Mouse (Mus musculus): ENCODE results near the gene Hyal3.
"Not testable (repeated sequence)": the region's sequence is repeated elsewhere in the genome, so short reads cannot be mapped to it uniquely, and the experiment has no call there.

The Hyal3 gene

DNA sequence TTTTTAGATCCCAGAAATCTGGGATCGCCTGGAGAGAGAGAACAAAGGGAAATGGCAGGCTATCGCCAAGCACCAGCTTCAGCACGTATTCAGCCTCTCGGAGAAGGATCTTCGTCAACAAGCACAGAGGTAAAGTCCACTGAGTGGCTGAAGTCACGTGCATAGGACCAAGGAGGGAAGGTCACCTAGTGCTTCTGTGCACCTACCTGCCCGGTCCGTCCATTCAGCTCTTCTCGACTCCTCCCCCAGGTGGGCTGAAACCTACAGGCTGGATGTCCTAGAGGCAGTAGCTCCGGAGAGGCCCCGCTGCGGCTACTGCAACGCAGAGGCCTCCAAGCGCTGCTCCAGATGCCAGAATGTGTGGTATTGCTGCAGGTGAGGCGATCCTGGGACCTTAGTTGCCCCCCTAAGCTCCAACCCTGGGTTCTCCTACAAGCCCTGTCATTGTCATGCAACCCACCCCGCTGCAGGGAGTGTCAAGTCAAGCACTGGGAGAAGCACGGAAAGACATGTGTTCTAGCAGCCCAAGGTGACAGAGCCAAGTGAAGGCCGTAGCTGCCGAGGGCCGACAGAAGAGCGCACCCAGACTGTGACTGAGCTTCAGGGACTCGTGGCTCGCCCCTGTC, 30.0 kb upstream of the Hyal3 start:
- no peak for DNase-seq (ENCODE audit: low spot score in 2 of 2)

- DNase-seq (ENCODE audit: low spot score in 2 of 2) = peak; percentile 39 to 50
These were observed 29.3 kb upstream of the Hyal3 start, which contains the start of gene Rassf1 for GRCm38 (mm10) chr9:107551117-107551889. Gene Rassf1, plus strand, starts transcription at chr9:107551555.

DNA sequence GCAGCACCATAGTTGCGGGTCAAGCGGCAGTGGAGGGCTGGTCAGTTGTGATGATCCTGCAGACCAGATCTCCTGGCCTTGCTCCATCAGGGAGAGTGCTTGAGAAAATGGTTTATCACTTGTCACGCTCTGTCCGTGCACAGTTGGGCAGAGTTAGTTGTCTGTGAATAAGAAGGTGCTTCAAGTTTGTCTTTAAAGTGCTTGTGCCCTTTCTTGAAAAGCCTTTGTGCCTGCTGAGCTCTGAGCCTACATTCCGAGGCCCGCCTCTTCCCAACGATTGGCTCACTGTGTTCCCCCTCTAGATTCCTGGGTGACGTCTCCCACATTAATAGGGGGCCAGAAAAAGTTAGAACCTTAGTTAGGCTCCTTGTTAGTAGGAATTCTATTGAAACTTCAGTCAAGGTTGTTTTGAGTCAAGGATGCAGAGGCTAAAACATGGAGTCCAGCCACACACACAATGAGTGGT, 28.7 kb upstream of the Hyal3 start:
- DNase-seq (ENCODE audit: low spot score in 2 of 2) = no peak

DNA sequence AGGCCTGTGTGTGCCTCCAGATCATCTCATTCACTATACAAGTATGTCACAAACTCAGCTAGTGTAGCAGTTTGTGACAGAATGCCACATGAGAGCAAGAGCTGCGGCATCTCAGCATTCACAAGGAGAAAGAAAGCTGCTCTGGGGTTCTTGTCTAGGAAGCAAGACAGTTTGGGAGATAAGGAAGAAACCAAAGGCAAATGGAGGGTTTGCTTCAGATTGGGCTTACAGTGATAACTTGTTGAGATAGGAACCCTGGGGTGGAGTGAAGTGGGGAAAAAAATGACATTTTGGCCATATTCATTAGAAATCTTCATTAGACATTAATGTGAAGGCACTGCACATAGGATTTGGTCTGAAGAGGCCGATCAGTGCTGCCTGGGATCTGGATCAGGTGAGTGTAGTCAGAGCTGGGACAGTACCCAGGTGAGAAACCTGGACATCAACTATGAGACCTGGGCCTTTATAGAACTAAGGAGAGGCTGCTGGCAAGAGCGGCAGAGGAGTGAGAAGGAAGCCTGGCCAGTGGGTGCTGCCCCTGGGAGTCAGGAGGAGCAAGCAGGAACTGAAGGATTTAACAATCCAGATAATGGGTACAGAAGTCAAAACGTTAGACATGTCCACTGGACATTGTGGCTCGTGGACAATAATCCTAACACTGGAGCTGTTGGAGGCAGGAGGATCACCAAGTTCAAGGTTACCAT, 27.8 kb upstream of the Hyal3 start:
- no peak for DNase-seq (ENCODE audit: low spot score in 2 of 2)

DNA sequence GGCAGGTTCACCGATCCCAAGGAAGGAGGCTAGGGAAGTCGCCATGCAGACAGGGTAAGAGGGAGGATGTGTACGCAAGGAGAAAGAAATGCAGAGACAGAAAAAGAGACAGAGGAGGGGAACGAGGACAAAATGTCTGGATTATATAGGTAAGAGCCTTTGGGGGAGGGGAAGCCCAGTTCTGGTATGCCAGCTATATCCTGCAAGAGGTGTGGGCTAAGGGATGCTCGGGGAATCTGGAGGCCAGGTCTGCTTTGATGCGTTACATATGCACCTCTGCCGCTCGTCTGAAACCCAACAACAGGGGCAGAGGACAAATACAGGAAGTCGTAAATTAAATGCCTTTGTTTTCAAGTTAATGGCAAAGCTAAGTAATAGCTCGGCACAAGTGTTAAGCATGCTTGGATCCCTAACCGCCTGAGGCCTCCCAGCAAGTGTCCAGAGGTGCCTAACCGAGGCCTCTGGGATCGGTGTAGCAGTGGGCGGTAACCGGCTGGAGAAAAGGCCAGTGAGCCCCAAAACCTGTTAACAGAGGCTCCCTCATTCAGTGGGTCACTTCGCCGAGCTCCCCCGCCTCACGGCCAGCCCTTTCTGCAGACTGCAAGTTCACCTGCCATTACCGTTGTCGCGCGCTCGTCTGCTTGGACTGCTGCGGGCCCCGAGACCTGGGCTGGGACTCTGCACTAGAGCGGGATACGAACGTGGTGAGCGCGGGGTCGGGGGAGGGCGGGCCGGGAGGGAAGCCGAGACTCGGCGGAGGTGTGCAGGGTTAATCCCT, 26.9 kb upstream of the Hyal3 start:
- peak in 1 of 2 experiments; percentile 41 for DNase-seq (ENCODE audit: low spot score in 2 of 2)

GRCm38 (mm10) chr9:107554319-107554825, 26.2 kb upstream of the Hyal3 start:
- peak; percentile 90 to 92 for DNase-seq (ENCODE audit: low spot score in 2 of 2)

DNA sequence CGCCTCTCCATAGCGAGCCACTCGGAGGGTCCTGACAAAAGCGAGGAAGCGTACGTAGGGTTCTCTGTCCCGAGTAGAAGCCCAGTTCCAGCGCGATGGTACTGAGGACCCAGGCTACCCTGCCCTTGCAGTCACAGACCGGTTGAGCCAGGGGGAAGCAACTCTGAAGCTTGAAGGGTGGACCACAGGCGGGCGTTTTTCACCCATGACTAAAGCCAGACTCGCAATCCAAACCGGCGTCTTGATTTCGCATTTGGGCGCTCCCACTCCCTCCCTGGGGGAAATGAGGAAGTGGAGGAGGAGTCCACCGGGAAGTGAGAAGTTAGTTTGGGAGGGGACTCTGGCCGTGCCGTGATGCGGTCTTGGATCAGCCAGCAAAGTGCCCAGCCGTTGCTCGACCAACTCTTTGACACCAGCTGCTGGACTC, 25.6 kb upstream of the Hyal3 start:
- peak in 1 of 2 experiments; percentile 40 for DNase-seq (ENCODE audit: low spot score in 2 of 2)

DNA sequence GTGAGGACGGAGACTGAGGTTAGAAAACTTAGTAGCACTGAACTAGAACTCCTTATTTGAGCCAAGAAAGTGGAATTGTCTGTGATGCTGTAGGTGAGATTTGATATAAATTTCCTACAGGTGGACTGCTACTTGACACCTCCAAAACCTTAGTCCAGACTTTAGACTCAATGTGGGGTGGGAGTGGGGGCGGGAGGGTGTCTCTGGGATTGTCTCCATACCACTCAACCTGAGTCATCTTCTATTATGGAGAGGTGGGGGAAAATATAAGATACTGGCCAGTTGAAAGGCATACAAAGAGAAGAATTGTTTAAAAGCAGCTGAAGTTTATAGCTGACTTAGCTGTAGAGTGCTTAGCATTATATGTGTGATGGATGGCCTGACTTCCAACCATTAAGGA, 24.9 kb upstream of the Hyal3 start:
- DNase-seq (ENCODE audit: low spot score in 2 of 2) = no peak

DNA sequence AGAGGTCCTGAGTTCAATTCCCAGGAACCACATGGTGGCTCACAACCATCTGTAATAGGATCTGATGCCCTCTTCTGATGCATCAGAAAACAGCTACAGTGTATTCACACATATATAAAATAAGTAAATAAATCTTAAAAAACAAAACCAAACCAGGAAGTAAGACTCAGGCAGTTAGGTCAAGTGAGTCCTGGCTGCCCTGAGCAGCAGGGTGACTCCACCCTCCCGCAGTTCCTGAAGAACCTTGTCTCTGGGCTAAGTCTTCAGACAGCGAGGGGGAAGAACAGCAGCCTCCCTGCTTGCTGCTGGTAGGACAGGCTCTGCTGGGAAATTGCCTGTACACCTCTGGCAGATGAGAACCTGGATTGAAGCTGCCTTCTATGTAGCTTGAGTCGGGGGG, 24.3 kb upstream of the Hyal3 start:
- DNase-seq (ENCODE audit: low spot score in 2 of 2) = no peak

DNA sequence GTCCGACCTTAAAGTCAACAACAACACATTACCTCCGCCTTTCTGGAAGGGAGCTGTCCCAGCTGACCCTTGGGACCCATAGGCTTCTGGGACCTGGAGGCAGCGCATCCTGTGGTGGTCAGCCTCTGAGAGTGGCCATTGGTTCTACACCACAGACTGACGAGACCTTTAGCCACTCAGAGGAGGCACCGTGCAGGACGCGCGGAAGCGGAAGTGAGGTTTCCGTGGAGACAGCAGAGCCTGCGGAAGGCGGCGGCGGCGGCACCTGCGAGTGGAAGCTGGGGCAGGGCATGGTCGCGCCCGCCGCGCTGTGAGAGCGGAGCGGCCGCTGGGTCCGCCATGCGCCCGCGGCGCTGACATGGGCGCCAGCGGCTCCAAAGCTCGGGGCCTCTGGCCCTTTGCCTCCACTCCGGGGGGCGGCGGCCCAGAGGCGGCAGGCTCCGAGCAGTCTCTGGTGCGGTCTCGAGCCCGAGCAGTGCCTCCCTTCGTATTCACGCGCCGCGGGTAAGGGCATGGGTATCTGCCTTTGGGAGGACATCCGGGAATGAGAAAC, 17.5 kb upstream of the Hyal3 start, which contains the start of gene Tusc2:
Gene Tusc2, plus strand, starts transcription at position 227 of the 553 bp plus-strand sequence.
- peak; percentile 83 to 89 for DNase-seq (ENCODE audit: low spot score in 2 of 2)

- DNase-seq (ENCODE audit: low spot score in 2 of 2) = not testable (repeated sequence)
These were observed 15.1 kb upstream of the Hyal3 start for GRCm38 (mm10) chr9:107565556-107565955.

DNA sequence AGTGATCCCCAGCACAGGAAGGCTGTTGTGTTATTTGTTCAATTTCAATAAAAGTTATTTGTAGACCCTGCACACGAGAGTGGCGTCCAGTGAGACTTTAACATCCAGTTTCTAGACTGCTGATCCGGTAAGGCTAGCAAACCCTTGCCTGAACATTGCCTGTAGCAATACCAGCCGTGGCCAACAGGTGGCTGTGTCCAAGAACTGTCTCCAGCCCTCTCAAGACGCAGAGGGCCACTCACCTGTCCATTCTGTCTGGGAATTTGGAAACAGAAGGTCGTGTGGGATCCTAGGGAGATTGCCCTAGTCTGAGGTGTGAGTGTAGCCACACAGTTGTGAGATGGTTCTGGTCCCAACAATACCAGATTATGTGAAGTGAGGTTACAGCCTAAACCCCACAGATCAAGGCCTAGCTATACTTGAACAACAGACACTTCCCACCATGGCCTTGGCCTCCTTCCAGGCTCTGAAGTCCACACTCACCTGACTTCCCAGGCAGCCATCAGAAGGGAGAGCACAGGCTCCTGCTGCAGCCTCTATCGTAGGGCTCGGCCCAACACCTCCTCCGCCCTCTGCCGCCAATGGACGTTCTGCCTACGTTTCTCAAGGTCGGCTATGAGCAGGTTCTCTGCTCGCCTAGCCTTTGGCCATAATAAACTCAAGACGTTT, 14.4 kb upstream of the Hyal3 start:
- peak; percentile 81 to 87 for DNase-seq (ENCODE audit: low spot score in 2 of 2)

DNA sequence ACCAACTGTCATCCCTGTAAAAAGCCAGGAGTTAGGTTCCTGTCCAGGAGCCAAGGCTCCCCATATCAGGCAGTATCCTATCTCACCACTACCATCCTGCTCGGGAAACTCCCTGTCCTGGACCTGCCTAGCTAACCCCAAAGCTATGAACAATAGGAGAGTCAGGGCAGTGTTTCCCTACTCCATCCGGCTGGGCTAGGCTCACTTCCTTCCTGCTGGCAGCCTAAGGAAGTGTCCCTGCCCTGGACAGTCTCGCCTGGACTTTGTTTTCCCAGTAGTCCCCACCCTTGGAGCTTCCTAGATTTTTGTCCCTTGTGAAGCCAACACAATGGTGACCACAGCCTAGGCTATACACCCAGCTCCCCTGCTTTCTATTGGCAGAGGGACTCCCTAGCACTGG, 13.8 kb upstream of the Hyal3 start:
- no peak for DNase-seq (ENCODE audit: low spot score in 2 of 2)

DNA sequence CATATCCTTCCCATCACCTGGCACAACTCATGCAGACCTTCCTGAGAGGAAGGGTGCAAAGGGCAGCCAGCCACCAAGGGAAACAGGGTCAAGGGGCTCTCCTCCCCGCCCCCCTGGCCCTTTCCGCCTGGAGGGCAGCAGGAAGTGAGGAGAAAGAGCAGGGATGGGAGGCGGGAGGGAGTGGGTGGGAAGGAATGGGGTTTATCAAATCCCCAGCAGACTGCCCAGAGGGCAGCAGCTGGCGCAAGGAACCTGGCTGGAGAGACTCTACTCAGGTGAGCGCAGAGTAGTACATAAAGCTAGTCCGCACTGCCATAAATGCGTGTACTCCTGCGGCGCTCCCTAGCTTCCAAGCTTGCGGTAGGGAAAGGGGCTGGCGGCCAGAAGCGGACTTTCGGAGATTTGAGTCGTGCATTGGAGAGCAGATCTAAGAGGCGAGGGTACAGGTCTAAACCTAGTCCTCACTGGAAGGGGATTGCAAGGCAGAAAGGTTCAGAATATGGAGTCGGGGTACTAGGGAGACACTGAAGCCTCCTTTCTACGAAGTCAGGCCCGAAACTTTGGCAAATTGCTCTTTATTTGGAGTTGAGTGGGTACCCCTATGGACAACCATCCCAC, 12.8 kb upstream of the Hyal3 start, which contains the start of gene Hyal2:
Gene Hyal2, plus strand, starts transcription at position 244 of the 618 bp plus-strand sequence.
- DNase-seq (ENCODE audit: low spot score in 2 of 2) = no peak

DNA sequence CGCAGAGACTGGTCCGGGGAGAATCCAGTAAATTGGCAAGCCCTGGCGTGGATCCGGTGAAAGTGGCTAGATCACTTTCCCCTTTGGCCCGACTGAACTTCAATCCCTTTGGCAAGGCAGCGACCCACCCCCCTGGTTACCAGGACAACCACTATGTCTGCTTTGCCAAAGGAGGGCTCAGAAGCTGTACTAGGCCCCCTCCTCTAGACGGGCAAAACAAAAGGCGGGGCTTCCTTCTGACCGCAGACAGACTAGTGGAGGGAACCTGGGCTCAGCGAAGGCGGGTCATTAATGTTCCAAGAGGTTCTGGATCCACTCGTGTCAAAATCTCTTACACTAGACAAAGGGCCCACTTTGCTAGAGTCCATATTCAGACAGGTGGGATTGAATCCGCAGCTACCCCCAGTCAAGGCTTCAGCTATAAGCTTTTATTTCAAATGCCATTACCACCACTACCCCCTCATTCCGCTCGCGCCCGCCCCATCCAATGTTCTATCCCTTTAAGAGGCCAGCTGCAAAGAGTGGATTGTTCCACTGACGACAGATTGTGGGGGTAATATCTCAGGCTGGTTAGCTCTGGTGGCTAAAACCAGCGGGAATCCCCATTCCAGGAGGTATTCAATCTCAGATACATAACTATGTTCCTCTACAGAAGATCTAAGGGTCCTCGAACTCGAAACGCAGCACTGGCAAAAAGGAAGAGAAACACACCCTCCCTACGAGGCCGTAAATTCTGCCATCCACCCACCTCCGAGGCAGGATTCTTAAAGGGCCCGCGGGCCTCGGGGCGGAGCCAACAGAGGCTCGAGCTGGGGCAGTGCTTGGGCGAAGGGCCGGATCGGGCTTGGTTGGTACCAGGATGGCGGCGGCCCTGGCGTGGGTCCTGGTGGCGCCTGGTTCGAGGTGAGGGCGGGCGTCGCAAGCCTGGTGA, 12.0 kb upstream of the Hyal3 start:
- peak; percentile 69 to 77 for DNase-seq (ENCODE audit: low spot score in 2 of 2)

- no peak for DNase-seq (ENCODE audit: low spot score in 2 of 2)
These were observed 11.3 kb upstream of the Hyal3 start for GRCm38 (mm10) chr9:107569270-107569669.

DNA sequence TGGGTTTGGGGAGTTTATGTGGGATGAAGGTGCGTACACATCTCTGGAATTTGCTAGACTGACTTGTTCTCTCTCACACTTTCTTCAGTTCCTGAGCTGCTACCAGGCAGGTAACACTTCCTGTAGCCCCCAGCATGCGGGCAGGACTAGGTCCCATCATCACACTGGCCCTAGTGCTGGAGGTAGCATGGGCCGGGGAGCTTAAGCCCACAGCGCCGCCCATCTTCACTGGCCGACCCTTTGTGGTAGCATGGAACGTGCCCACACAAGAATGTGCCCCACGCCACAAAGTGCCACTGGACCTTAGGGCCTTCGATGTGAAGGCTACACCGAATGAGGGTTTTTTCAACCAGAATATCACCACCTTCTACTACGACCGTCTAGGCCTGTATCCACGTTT, 10.6 kb upstream of the Hyal3 start:
- no peak for DNase-seq (ENCODE audit: low spot score in 2 of 2)

DNA sequence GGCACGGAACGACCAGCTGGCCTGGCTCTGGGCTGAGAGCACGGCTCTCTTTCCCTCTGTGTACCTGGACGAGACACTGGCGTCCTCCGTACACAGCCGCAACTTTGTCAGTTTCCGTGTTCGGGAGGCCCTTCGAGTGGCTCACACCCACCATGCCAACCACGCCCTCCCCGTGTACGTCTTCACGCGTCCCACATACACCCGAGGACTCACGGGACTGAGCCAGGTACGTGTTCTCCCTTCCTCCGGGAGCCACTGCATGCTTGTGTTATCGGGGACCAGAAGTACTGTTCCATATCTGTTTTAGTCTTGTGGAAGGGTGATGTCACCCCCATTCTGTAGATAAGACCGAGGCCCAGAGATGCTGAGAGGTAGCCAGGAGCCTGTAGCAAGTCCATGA, 9.8 kb upstream of the Hyal3 start:
- no peak for DNase-seq (ENCODE audit: low spot score in 2 of 2)

Measured in spleen, postnatal 14 days (tissue).